Mouse (Mus musculus) heart, embryonic 14.5 days (tissue): ENCODE data around the gene Olfr488. TPM values are rescaled to one million over a fixed set of nuclear protein-coding genes. Genes with fewer than 3 reads are reported as not detected.
"Not testable (repeated sequence)": the region's sequence is repeated elsewhere in the genome, so short reads cannot be mapped to it uniquely, and the experiment has no call there.

Experiments used
- ATAC-seq: fragments of 200-750 bp; cut with Nextera tagmentation; 2 replicates; pipeline ENCODE4 v1.8.0; 2017; ENCODE audit warnings: low read depth, moderate TSS enrichment; ENCODE audit not compliant: insufficient number of reproducible peaks, insufficient read depth, low FRiP score
- H3K27ac ChIP-seq, 2 experiments: fragments of 200-500 bp in 1 of 2; fragments of 300-500 bp in 1 of 2; sonication (generic) in 1 of 2; replicated peaks in 1 of 2; 2 replicates each; pipeline ENCODE4 v1.5.1; 2012 to 2014; ENCODE audit warnings: low read depth in 2 of 2, low read length in 2 of 2, control low read depth in 1 of 2, mild to moderate bottlenecking in 1 of 2, mixed read lengths in 1 of 2; ENCODE audit not compliant: control insufficient read depth in 1 of 2, insufficient read depth in 1 of 2
- H3K27me3 ChIP-seq: fragments of 300-500 bp; sonication (generic); 2 replicates; pipeline ENCODE4 v1.6.1; 2014; ENCODE audit warnings: mild to moderate bottlenecking, low read length, control low read depth; ENCODE audit not compliant: control insufficient read depth, insufficient read depth
- H3K36me3 ChIP-seq: fragments of 300-500 bp; sonication (generic); 2 replicates; pipeline ENCODE4 v1.6.1; 2014; ENCODE audit warnings: mild to moderate bottlenecking, control low read depth, low read length, mixed read lengths; ENCODE audit not compliant: control insufficient read depth, insufficient read depth
- H3K4me1 ChIP-seq, 2 experiments: fragments of 200-500 bp in 1 of 2; fragments of 300-500 bp in 1 of 2; sonication (generic) in 1 of 2; 2 replicates each; pipeline ENCODE4 v1.6.1; 2012 to 2014; ENCODE audit warnings: low read length in 2 of 2, control low read depth in 1 of 2, mixed read lengths in 1 of 2; ENCODE audit not compliant: control insufficient read depth in 2 of 2, insufficient read depth in 2 of 2
- H3K4me2 ChIP-seq: fragments of 300-500 bp; sonication (generic); 2 replicates; pipeline ENCODE4 v1.6.1; 2014; ENCODE audit warnings: mild to moderate bottlenecking, low read length
- H3K4me3 ChIP-seq, 2 experiments: fragments of 200-500 bp in 1 of 2; fragments of 300-500 bp in 1 of 2; sonication (generic) in 1 of 2; 2 replicates each; pipeline ENCODE4 v1.5.1; 2012 to 2014; ENCODE audit warnings: low read length in 2 of 2, mild to moderate bottlenecking in 2 of 2, control low read depth in 1 of 2, low read depth in 1 of 2, moderate library complexity in 1 of 2; ENCODE audit not compliant: control insufficient read depth in 1 of 2, insufficient read depth in 1 of 2
- H3K9ac ChIP-seq: fragments of 300-500 bp; sonication (generic); 2 replicates; pipeline ENCODE4 v1.6.1; 2014; ENCODE audit warnings: mild to moderate bottlenecking, low read length
- H3K9me3 ChIP-seq: fragments of 300-500 bp; sonication (generic); 2 replicates; pipeline ENCODE4 v1.6.1; 2016; ENCODE audit warnings: low read length, control low read depth; ENCODE audit not compliant: control insufficient read depth
- WGBS: fragments of 180-500 bp; shearing (Covaris S2); extraction: QIAGEN DNeasy Blood & Tissue Kit; methylation state at CpG from one replicate; pipeline ENCODE4 v1.1.7; 2014; 5-methylcytosine and 5-hydroxymethylcytosine counted together
- polyA plus RNA-seq: library from polyadenylated mRNA; unstranded; fragments of >200 nt; fragmentation: Nextera tagmentation; extraction: Ambion mirVana; gene quantifications from 2 replicates; pipeline ENCODE4 v1.2.1, GENCODE M21; 2014

Olfr488 gene
- polyA plus RNA-seq: not detected in 2 replicates

- Histone ChIP-seq H3K27ac (no peak within 1 kb of the TSS), H3K36me3 (no peaks in the 10 kb centered on the region), H3K9me3 (peaks cover 3% of the 10 kb centered on the region; the same call in 1 of the 2 replicates), H3K4me1 (no peaks in the 10 kb centered on the region), H3K4me3 (no peak within 1 kb of the TSS), H3K9ac (no peak within 1 kb of the TSS), H3K27me3 (no peaks in the 10 kb centered on the region), H3K4me2 (no peak within 1 kb of the TSS)
- no peak for ATAC-seq
These were observed at the start of gene Olfr488 for GRCm38 (mm10) chr7:108258247-108258646. TSS of gene Olfr488 (minus strand) at chr7:108258347.

- no peak within 1 kb of the TSS for H3K9ac ChIP-seq
- ATAC-seq: no peak
- no peak within 1 kb of the TSS for H3K4me2 ChIP-seq
- no peaks in the 10 kb centered on the region for H3K4me1 ChIP-seq
- no peak within 1 kb of the TSS for H3K4me3 ChIP-seq
- no peak within 1 kb of the TSS for H3K27ac ChIP-seq
- no peaks in the 10 kb centered on the region for H3K9me3 ChIP-seq
- H3K27me3 ChIP-seq: no peaks in the 10 kb centered on the region
- no peaks in the 10 kb centered on the region for H3K36me3 ChIP-seq
These were observed 30.7 kb upstream of the Olfr488 start, which contains the start of gene Olfr490 for GRCm38 (mm10) chr7:108288834-108289233. TSS of gene Olfr490 (minus strand) at chr7:108288934.

DNA sequence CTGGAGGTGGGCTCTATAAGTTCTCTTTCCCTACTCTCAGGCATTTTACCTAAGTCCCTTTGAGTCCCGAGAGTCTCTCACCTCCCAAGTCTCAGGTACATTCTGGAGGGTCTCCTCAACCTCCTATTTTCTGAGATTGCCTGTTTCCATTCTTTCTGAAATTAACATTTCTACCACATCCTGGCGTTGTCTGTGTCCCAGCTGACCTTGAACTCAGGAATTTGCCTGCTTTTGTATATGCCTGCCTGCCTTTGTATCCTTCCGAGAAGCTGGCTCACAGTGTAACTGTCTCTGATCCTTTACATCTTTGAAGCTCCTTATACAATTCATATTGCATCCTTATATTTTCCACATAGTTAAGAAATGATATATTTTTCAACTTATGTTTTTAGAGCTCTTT, 24.6 kb downstream of the Olfr488 start:
- no peak overlapping the region for H3K27ac ChIP-seq
- no peaks in the 10 kb centered on the region for H3K4me1 ChIP-seq
- no peak for ATAC-seq
- no peak overlapping the region for H3K4me2 ChIP-seq
- H3K9ac ChIP-seq: no peak overlapping the region
- H3K4me3 ChIP-seq: no peak overlapping the region
- no peaks in the 10 kb centered on the region for H3K36me3 ChIP-seq
- H3K27me3 ChIP-seq: no peaks in the 10 kb centered on the region
- H3K9me3 ChIP-seq: 0 out of 2 replicates have a peak, but pooled peaks cover 3% of the 10 kb centered on the region
- WGBS: 63% methylated on average over 3 of the region's 3 CpGs

DNA sequence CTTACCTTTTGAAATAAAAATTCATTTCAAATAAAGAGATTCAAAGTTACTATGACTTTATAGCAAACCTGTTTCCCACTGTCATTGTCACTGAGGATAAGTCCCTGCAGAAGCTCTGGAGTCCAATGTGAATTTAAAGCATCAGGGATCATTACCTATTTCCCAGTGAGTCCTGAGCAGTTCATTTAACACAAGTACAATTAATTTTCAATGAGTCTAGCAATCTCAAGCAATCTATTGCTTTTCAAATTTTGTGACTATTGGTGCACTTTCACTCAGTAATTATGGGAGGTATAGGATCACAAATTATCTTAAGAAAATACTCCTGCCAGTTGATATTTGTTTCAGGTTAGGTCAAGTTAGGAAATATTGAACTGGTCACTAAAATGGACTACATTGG, 43.6 kb downstream of the Olfr488 start, which contains the start of gene Olfr487:
Olfr487 (minus strand) TSS at position 101 of the 400 bp plus-strand sequence.
- H3K27me3 ChIP-seq, H3K4me1 ChIP-seq, ATAC-seq, H3K4me3 ChIP-seq, H3K36me3 ChIP-seq, H3K9ac ChIP-seq, H3K4me2 ChIP-seq, H3K9me3 ChIP-seq, H3K27ac ChIP-seq: not testable (repeated sequence)

Other genes starting within 250 kb of the Olfr488 start
- gene Olfr478, start 224.4 kb downstream of the Olfr488 start, polyA plus RNA-seq: not detected in 2 replicates
- not detected in 2 replicates for gene Olfr479, start 207.7 kb downstream of the Olfr488 start, polyA plus RNA-seq
- not detected in 2 replicates for gene Olfr480, start 191.0 kb downstream of the Olfr488 start, polyA plus RNA-seq
- gene Olfr481, start 178.5 kb downstream of the Olfr488 start, polyA plus RNA-seq: not detected in 2 replicates
- gene Olfr482, start 160.8 kb downstream of the Olfr488 start, polyA plus RNA-seq: 0.09 TPM in 1 of 2 replicates, not detected in the other
- not detected in 2 replicates for gene Olfr483, start 157.5 kb downstream of the Olfr488 start, polyA plus RNA-seq
- gene Olfr484, start 130.9 kb downstream of the Olfr488 start, polyA plus RNA-seq: not detected in 2 replicates
- gene Olfr485, start 98.5 kb downstream of the Olfr488 start, polyA plus RNA-seq: not detected in 2 replicates
- gene Olfr486, start 85.6 kb downstream of the Olfr488 start, polyA plus RNA-seq: not detected in 2 replicates
- gene Olfr487, start 43.7 kb downstream of the Olfr488 start, polyA plus RNA-seq: not detected in 2 replicates
- gene Olfr490, start 30.6 kb upstream of the Olfr488 start, polyA plus RNA-seq: not detected in 2 replicates
- not detected in 2 replicates for gene Olfr491, start 55.1 kb upstream of the Olfr488 start, polyA plus RNA-seq
- gene Olfr492, start 65.3 kb upstream of the Olfr488 start, polyA plus RNA-seq: not detected in 2 replicates
- gene Olfr493, start 88.6 kb upstream of the Olfr488 start, polyA plus RNA-seq: not detected in 2 replicates
- gene Olfr494, start 107.0 kb upstream of the Olfr488 start, polyA plus RNA-seq: not detected in 2 replicates
- gene Olfr495, start 134.8 kb upstream of the Olfr488 start, polyA plus RNA-seq: not detected in 2 replicates
- not detected in 2 replicates for gene Olfr497, start 162.1 kb upstream of the Olfr488 start, polyA plus RNA-seq
- gene Olfr498, start 207.0 kb upstream of the Olfr488 start, polyA plus RNA-seq: not detected in 2 replicates